Mouse (Mus musculus) lung, postnatal 0 days (tissue): ENCODE results near the gene Gucd1. TPM values are rescaled to one million over a fixed set of nuclear protein-coding genes. Genes with fewer than 3 reads are reported as not detected.

Source experiments
- ATAC-seq: fragments of 200-750 bp; cut with Nextera tagmentation; 2 replicates; pipeline ENCODE4 v1.8.0; 2017; ENCODE audit warnings: moderate library complexity
- DNase-seq: peaks from one replicate; pipeline ENCODE4 v3.0.0-alpha.2; 2016; ENCODE audit warnings: low spot score
- H3K27ac ChIP-seq: fragments of 300-500 bp; sonication (generic); 2 replicates; pipeline ENCODE4 v1.5.1; 2014; ENCODE audit warnings: antibody characterized with exemption, mild to moderate bottlenecking, low read length, mixed read lengths
- H3K27me3 ChIP-seq: fragments of 300-500 bp; sonication (generic); replicated peaks from 2 replicates; pipeline ENCODE4 v1.6.1; 2014; ENCODE audit warnings: low read length, mixed read lengths; ENCODE audit not compliant: insufficient read depth
- H3K36me3 ChIP-seq: fragments of 300-500 bp; sonication (generic); 2 replicates; pipeline ENCODE4 v1.6.1; 2014; ENCODE audit warnings: low read length, mixed read lengths; ENCODE audit not compliant: insufficient read depth
- H3K4me1 ChIP-seq: fragments of 300-500 bp; sonication (generic); 2 replicates; pipeline ENCODE4 v1.6.1; 2014; ENCODE audit warnings: antibody characterized with exemption, low read depth, low read length, mixed read lengths; ENCODE audit not compliant: insufficient read depth
- H3K4me2 ChIP-seq: fragments of 300-500 bp; sonication (generic); replicated peaks from 2 replicates; pipeline ENCODE4 v1.6.1; 2014; ENCODE audit warnings: low read depth, mild to moderate bottlenecking, low read length, moderate library complexity, mixed read lengths
- H3K4me3 ChIP-seq: fragments of 300-500 bp; sonication (generic); 2 replicates; pipeline ENCODE4 v1.5.1; 2014; ENCODE audit warnings: low read depth, low read length
- H3K9ac ChIP-seq: fragments of 300-500 bp; sonication (generic); replicated peaks from 2 replicates; pipeline ENCODE4 v1.6.1; 2014; ENCODE audit warnings: low read depth, mild to moderate bottlenecking
- H3K9me3 ChIP-seq: fragments of 300-500 bp; sonication (generic); 2 replicates; pipeline ENCODE4 v1.6.1; 2016; ENCODE audit warnings: low read length, mixed read lengths
- CTCF ChIP-seq: IDR thresholded peaks from 2 replicates; pipeline ENCODE4 v1.5.1; 2016; ENCODE audit warnings: antibody characterized with exemption, mild to moderate bottlenecking
- EP300 ChIP-seq: IDR thresholded peaks from 2 replicates; pipeline ENCODE4 v1.6.1; 2016; ENCODE audit warnings: antibody characterized with exemption, mild to moderate bottlenecking, control low read depth
- WGBS: fragments of 180-500 bp; shearing (Covaris S2); extraction: QIAGEN DNeasy Blood & Tissue Kit; methylation state at CpG from one replicate; pipeline ENCODE4 v1.1.7; 2014; 5-methylcytosine and 5-hydroxymethylcytosine counted together
- polyA plus RNA-seq: library from polyadenylated mRNA; unstranded; fragments of >200 nt; fragmentation: Nextera tagmentation; extraction: Ambion mirVana; gene quantifications from 2 replicates; pipeline ENCODE4 v1.2.1, GENCODE M21; 2015

Gene Gucd1
- polyA plus RNA-seq, 1 experiment from 2014 or later = 20.3 TPM

DNA sequence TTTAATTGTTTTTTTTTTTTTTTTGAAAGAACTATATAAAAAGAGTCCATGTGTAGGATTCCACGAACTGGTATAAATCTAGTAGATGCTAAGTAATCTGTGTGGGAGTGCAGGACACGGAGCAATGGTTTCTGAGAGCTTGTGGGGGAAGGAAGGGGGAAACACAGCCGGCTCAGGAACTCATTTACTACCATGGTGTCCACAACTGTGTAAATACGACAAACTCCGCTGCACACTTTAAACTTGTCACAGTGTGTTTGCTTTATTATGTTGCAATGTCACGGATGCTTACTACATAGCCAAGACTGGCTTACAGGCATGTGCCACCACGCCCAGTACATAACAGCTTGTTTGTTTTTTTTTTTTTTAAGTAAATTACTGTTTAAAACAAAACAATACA lies 32.1 kb upstream of the Gucd1 start:
- Histone ChIP-seq H3K9ac (no peak overlapping the region), H3K36me3 (no peaks in the 10 kb centered on the region), H3K27ac (no peak overlapping the region), H3K4me2 (no peak overlapping the region), H3K27me3 (no peaks in the 10 kb centered on the region), H3K4me1 (peaks cover 14% of the 10 kb centered on the region; the same call in 1 of the 2 replicates), H3K9me3 (no peaks in the 10 kb centered on the region; the same call in 1 of the 2 replicates), H3K4me3 (no peak overlapping the region)
- DNase-seq (peak; percentile 77), ATAC-seq (peak; percentile 47)
- TF ChIP-seq EP300 (0 out of 2 replicates have a peak, but pooled peaks have one; percentile 19), CTCF (no peak)
- WGBS = 36% methylated on average over 7 of the region's 7 CpGs

DNA sequence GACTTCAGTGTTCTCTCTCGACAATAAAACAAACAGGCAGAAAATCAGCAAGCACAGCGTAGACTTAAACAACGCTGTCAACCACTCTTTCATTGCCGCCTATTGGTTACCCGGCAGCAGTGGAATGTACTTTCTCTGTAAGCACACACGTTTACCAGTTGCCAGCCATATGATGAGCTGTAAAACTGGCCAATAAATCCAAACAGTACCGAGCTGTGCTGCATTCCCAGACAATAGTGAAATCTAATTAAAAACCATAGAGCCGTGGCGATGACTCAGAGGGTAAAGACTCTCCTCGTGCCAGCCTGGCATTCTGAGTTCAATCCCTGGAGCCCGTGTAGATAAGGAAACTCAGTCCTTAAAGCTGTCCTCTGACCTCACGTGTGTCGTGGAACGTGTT lies 30.7 kb upstream of the Gucd1 start:
- DNase-seq = peak; percentile 53
- Histone ChIP-seq H3K4me2 (no peak overlapping the region), H3K9me3 (no peaks in the 10 kb centered on the region; the same call in 1 of the 2 replicates), H3K9ac (no peak overlapping the region), H3K4me3 (no peak overlapping the region), H3K4me1 (peaks cover 14% of the 10 kb centered on the region; the same call in 1 of the 2 replicates), H3K36me3 (no peaks in the 10 kb centered on the region), H3K27ac (no peak overlapping the region), H3K27me3 (no peaks in the 10 kb centered on the region)
- 0 out of 2 replicates have a peak, but pooled peaks have one; percentile 3 for TF ChIP-seq CTCF
- no peak for TF ChIP-seq EP300
- 31% methylated on average over 14 of the region's 14 CpGs for WGBS
- ATAC-seq = peak; percentile 47

DNA sequence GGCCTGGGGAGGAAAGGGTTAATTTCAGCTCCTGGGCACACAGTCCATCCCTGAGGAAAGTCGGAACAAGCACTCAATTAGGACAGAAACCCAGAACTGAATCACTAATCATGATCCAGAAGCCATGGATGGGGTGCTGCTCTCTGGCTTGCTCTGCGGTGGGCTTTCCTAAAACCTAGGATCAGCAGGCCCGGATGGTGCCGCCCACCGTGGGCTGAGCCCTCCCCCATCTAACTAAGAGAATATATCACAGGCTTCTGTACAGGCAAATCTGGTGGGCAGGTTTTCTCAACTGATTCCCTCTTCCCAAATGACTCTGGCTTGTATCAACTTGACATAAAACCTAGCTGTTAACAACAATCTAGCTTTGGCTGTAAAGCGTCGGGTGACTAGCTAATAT lies 30.1 kb upstream of the Gucd1 start:
- no peak for TF ChIP-seq EP300
- no peak for TF ChIP-seq CTCF
- no peak overlapping the region for H3K4me3 ChIP-seq
- DNase-seq (no peak), ATAC-seq (no peak)
- H3K4me2 ChIP-seq = no peak overlapping the region
- H3K27ac ChIP-seq = no peak overlapping the region
- H3K36me3 ChIP-seq = no peaks in the 10 kb centered on the region
- peaks cover 14% of the 10 kb centered on the region; the same call in 1 of the 2 replicates for H3K4me1 ChIP-seq
- H3K9me3 ChIP-seq = no peaks in the 10 kb centered on the region; the same call in 1 of the 2 replicates
- 64% methylated on average over 7 of the region's 7 CpGs for WGBS
- no peaks in the 10 kb centered on the region for H3K27me3 ChIP-seq
- no peak overlapping the region for H3K9ac ChIP-seq

DNA sequence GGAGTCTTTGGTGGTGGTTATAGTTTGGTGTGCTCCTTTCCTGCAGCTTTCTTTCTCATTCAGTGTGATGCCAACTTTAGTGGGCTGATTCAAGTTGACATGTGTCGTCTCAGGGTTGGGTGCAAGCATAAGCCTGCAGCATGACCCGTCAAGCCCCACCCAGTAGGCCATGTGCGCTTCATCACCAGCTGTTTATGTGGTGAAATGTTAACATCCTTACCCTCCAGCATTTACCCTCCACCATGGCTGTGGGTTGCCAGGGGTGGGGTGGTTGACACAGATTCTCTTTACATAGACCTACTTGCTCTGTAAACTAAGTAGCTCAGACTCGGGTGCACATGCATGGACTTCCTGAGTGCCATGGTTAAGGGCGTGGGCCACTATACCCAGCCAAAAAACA lies 18.4 kb upstream of the Gucd1 start:
- H3K9me3 ChIP-seq = no peaks in the 10 kb centered on the region
- H3K4me3 ChIP-seq = no peak overlapping the region
- TF ChIP-seq EP300 (no peak), CTCF (no peak)
- no peaks in the 10 kb centered on the region for H3K4me1 ChIP-seq
- no peak overlapping the region for H3K27ac ChIP-seq
- WGBS = 86% methylated on average over 5 of the region's 5 CpGs
- no peak overlapping the region for H3K4me2 ChIP-seq
- ATAC-seq = no peak
- no peak for DNase-seq
- no peak overlapping the region for H3K9ac ChIP-seq
- no peaks in the 10 kb centered on the region for H3K27me3 ChIP-seq
- H3K36me3 ChIP-seq = peaks cover 3% of the 10 kb centered on the region; the same call in 1 of the 2 replicates

DNA sequence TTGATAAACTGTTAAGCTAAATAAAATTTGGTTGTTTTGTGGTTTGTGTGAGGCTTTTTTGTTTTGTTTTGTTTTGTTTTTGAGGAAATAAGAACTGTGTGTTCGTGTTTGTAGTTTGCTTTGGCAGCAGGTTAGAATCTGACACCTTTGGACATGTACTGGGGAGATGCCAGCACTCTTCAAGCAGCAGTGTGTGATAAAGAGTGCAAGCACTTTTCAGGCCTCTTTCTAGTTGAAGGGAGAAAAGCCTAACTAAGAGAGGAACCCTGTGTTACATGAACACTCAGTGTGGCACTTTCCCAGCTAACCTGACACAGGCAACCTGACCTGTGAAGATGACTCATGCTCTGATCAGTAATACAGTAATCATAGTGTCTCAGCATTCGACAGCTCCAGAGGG lies 17.7 kb upstream of the Gucd1 start:
- Histone ChIP-seq H3K4me2 (no peak overlapping the region), H3K4me1 (no peaks in the 10 kb centered on the region), H3K9ac (no peak overlapping the region), H3K27me3 (no peaks in the 10 kb centered on the region), H3K4me3 (no peak overlapping the region), H3K36me3 (peaks cover 3% of the 10 kb centered on the region; the same call in 1 of the 2 replicates), H3K9me3 (no peaks in the 10 kb centered on the region), H3K27ac (no peak overlapping the region)
- ATAC-seq (peak; percentile 55; the same call in 1 of the 2 replicates), DNase-seq (peak; percentile 30)
- no peak for TF ChIP-seq EP300
- TF ChIP-seq CTCF = no peak
- WGBS = 69% methylated on average over 2 of the region's 2 CpGs

DNA sequence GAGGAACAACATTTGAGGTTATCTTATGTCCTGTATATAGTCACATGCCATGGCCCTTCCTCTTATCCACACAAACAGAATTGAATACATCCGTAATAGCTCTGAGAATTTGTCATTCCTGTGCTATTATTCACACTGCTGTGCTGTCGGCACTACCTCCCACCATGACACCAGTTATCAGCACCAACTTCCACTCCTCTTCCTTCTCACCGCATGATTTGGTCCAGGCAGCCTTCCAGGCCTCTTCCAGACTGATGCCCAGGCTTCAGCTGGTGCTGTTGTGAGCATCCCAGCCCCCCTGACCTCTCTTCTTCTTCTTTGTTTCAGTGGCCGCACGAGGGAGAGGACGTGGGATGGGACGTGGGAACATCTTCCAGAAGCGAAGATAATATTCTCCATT lies 17.2 kb upstream of the Gucd1 start:
- WGBS = 79% methylated on average over 8 of the region's 8 CpGs
- Histone ChIP-seq H3K27ac (no peak overlapping the region), H3K36me3 (peaks cover 3% of the 10 kb centered on the region; the same call in 1 of the 2 replicates), H3K4me1 (no peaks in the 10 kb centered on the region), H3K4me2 (no peak overlapping the region), H3K4me3 (no peak overlapping the region), H3K9ac (no peak overlapping the region), H3K9me3 (no peaks in the 10 kb centered on the region), H3K27me3 (no peaks in the 10 kb centered on the region)
- peak; percentile 19; the same call in 1 of the 2 replicates for ATAC-seq
- no peak for TF ChIP-seq EP300
- TF ChIP-seq CTCF = no peak
- DNase-seq = no peak
